Comparison of ENCODE assay signal across 8 mouse cellular contexts in the genomic region with DNA sequence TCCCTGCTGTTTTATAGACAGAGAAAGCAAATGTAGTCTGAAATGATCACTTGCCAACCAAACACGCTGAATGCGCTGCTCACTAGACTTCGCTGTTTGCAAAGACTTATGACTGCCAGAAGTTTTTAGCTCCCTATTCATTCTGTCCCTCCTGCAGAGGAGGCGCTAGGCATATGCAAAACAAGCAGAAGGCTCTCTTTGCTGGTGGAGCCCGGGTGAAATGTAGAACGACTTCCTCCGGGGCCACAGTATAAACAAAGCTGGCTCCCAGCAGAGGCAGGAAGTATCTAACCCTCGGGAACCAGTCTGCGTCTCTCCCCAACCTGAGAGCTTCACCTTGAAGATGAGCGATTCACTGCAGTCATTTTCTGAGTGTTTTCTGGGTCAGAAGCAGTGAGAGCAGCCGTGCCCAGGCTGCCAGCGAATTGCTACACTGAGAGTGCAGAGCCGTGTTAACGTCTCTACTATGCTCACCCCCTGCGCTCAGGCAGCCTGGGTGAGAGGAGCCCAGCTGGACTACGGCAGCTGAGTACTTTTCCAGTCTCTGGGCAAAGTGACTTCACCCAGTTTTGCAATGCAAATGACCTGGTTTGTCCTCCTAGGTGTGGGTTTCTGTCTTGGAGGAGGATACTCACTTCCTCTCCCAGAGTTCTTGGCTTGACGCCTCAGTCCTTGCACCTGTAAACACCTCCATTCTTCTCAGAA. TPM values are rescaled to one million over a fixed set of nuclear protein-coding genes. Genes with fewer than 3 reads are reported as not detected.
DNase-seq lines count a peak whose midpoint lies in the region; ATAC-seq and TF ChIP-seq lines count a peak whose summit lies in the region.

No protein-coding gene starts in this region.

- WGBS in heart, embryonic 15.5 days, result 10% methylated on average over 17 of the region's 17 CpGs
- WGBS in lung, postnatal 0 days, result 4% methylated on average over 17 of the region's 17 CpGs

- no peak; the same call in 1 of the 2 replicates for ATAC-seq in heart, embryonic 15.5 days (replicated peaks; ENCODE audit: insufficient number of reproducible peaks, insufficient read depth, low FRiP score, low read depth)
- peak; percentile 35; the same call in 1 of the 2 replicates for ATAC-seq in lung, postnatal 0 days

- peak overlapping the region; percentile 31 for H3K4me3 ChIP-seq in heart, embryonic 15.5 days
- peak overlapping the region; percentile 16; the same call in 1 of the 2 replicates for H3K4me3 ChIP-seq in lung, postnatal 0 days (ENCODE audit: low read depth, low read length)

- TF ChIP-seq EP300 in lung, postnatal 0 days (IDR thresholded peaks at IDR 0.05), result no peak

- no peaks in the 10 kb centered on the region for H3K9me3 ChIP-seq in heart, embryonic 15.5 days (replicated peaks)
- no peaks in the 10 kb centered on the region for H3K9me3 ChIP-seq in lung, postnatal 0 days (ENCODE audit: low read length)

- H3K4me1 ChIP-seq in heart, embryonic 15.5 days (replicated peaks), result peaks cover 17% of the 10 kb centered on the region
- no peaks in the 10 kb centered on the region for H3K4me1 ChIP-seq in lung, postnatal 0 days (ENCODE audit: insufficient read depth, low read depth, low read length)

- no peaks in the 10 kb centered on the region for H3K36me3 ChIP-seq in heart, embryonic 15.5 days
- no peaks in the 10 kb centered on the region for H3K36me3 ChIP-seq in lung, postnatal 0 days (ENCODE audit: insufficient read depth, low read length)

- peak; percentile 20 for DNase-seq in urinary bladder, postnatal 14 days (ENCODE audit: low spot score)
- no peak for DNase-seq in urinary bladder, postnatal 25 days (ENCODE audit: low spot score)
- peak; percentile 66 to 72 for DNase-seq in cerebellum, postnatal 14 days
- peak; percentile 41 for DNase-seq in kidney, postnatal 14 days
- peak; percentile 37 for DNase-seq in lung, postnatal 0 days (ENCODE audit: low spot score)
- DNase-seq in right cerebral cortex, adult 2 months (ENCODE audit: low spot score in 2 of 2), result peak; percentile 54 to 62
- DNase-seq in MN1 (ENCODE audit: low spot score), result no peak

- H3K27ac ChIP-seq in heart, embryonic 15.5 days, result peak overlapping the region; percentile 3; the same call in 1 of the 2 replicates
- H3K27ac ChIP-seq in lung, postnatal 0 days (ENCODE audit: low read length), result no peak overlapping the region

- peak overlapping the region; percentile 56 for H3K4me2 ChIP-seq in heart, embryonic 15.5 days
- peak overlapping the region; percentile 57 for H3K4me2 ChIP-seq in lung, postnatal 0 days (replicated peaks; ENCODE audit: low read depth, low read length)

- H3K27me3 ChIP-seq in heart, embryonic 15.5 days, result no peaks in the 10 kb centered on the region
- no peaks in the 10 kb centered on the region for H3K27me3 ChIP-seq in lung, postnatal 0 days (replicated peaks; ENCODE audit: insufficient read depth, low read length)

- peak overlapping the region; percentile 8; the same call in 1 of the 2 replicates for H3K9ac ChIP-seq in heart, embryonic 15.5 days
- H3K9ac ChIP-seq in lung, postnatal 0 days (replicated peaks; ENCODE audit: low read depth), result no peak overlapping the region

- TF ChIP-seq CTCF in lung, postnatal 0 days (IDR thresholded peaks at IDR 0.05), result peak; percentile 6; the same call in 1 of the 2 replicates

RNA-seq across cellular contexts. Expression of gene Sptb, which starts 15.4 kb away (rescaled TPM):
- polyA plus RNA-seq in heart, embryonic 15.5 days (2015; fragmentation: Nextera tagmentation; extraction: Ambion mirVana), result 5.7 and 6.6 TPM in 2 replicates
- polyA plus RNA-seq in lung, postnatal 0 days (2015; fragmentation: Nextera tagmentation; extraction: Ambion mirVana), result 0.35 and 0.38 TPM in 2 replicates

Comparison
In these comparisons a context has a peak if more than half of its experiments do, and no peak if none do; other contexts are left out.
1. DNase-seq: peak in urinary bladder, postnatal 14 days (single experiment), cerebellum, postnatal 14 days (2 of 2), kidney, postnatal 14 days (single experiment), lung, postnatal 0 days (single experiment) and right cerebral cortex, adult 2 months (2 of 2); none in urinary bladder, postnatal 25 days (single experiment) and MN1 (single experiment).